Comparison of ENCODE assay signal across 9 mouse cellular contexts in the genomic region with DNA sequence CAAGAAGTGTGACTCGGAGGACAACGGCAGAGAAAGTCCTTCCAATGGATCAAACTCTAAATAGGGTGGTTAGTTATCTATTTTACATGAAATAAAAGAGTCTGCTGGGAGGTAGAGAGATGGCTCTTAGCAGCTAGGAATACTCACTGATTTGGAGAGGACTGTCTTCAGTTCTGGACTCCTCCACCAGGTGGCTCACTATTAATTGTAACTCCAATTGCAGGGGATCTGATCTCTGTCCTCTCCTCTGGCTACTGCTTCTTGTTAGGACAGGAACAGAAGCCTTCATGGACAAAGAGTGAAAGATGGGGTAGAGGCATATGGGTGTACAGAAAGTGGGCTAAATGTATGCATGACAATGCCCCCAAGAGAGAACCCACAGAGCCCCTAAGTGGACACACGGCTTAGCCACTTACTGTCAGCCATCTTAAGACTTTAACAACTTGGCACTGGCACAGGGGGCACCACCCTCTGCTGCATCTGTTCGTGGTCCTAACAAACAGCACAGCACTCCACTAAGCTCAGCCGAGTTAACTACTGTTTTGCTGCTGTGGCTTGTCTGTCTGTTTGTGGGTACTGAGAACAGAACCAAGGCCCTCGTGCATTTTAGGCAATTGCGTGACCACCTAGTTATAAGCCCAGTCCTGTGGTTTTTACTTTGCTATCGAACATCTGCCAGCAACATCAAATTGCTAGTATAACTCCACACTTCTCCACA. TPM values are rescaled to one million over a fixed set of nuclear protein-coding genes. Genes with fewer than 3 reads are reported as not detected.
DNase-seq lines count a peak whose midpoint lies in the region; ATAC-seq and TF ChIP-seq lines count a peak whose summit lies in the region.
"Had no signal": no experiment of that assay in that cellular context is flagged by ENCODE, and none has a peak within 500 bp of the region (broad histone marks: within the 10 kb centered on the region; RNA-seq: fewer than 3 reads in every experiment).

No protein-coding gene starts in this region.

- H3K9ac ChIP-seq in embryonic facial prominence, embryonic 14.5 days (ENCODE audit: low read depth, low read length) = no peak overlapping the region
- H3K9ac ChIP-seq in lung, postnatal 0 days (replicated peaks; ENCODE audit: low read depth) = no peak overlapping the region

- no peak overlapping the region for H3K27ac ChIP-seq in embryonic facial prominence, embryonic 14.5 days (replicated peaks; ENCODE audit: low read depth, low read length)
- H3K27ac ChIP-seq in lung, postnatal 0 days (ENCODE audit: low read length) = no peak overlapping the region

- H3K4me2 ChIP-seq in embryonic facial prominence, embryonic 14.5 days (ENCODE audit: low read depth, low read length) = no peak overlapping the region
- no peak overlapping the region for H3K4me2 ChIP-seq in lung, postnatal 0 days (replicated peaks; ENCODE audit: low read depth, low read length)

- no peaks in the 10 kb centered on the region for H3K9me3 ChIP-seq in embryonic facial prominence, embryonic 14.5 days (ENCODE audit: control insufficient read depth, low read length)
- H3K9me3 ChIP-seq in lung, postnatal 0 days (ENCODE audit: low read length) = no peaks in the 10 kb centered on the region

- no peaks in the 10 kb centered on the region for H3K4me1 ChIP-seq in embryonic facial prominence, embryonic 14.5 days (ENCODE audit: control insufficient read depth, insufficient read depth, low read length)
- no peaks in the 10 kb centered on the region for H3K4me1 ChIP-seq in lung, postnatal 0 days (ENCODE audit: insufficient read depth, low read depth, low read length)

- H3K27me3 ChIP-seq in embryonic facial prominence, embryonic 14.5 days (replicated peaks; ENCODE audit: control insufficient read depth, insufficient read depth, low read length) = no peaks in the 10 kb centered on the region
- H3K27me3 ChIP-seq in lung, postnatal 0 days (replicated peaks; ENCODE audit: insufficient read depth, low read length) = no peaks in the 10 kb centered on the region

- no peak overlapping the region for H3K4me3 ChIP-seq in embryonic facial prominence, embryonic 14.5 days (ENCODE audit: low read depth, low read length)
- H3K4me3 ChIP-seq in lung, postnatal 0 days (ENCODE audit: low read depth, low read length) = no peak overlapping the region

- H3K36me3 ChIP-seq in embryonic facial prominence, embryonic 14.5 days (ENCODE audit: control insufficient read depth, insufficient read depth, low read length) = no peaks in the 10 kb centered on the region
- H3K36me3 ChIP-seq in lung, postnatal 0 days (ENCODE audit: insufficient read depth, low read length) = no peaks in the 10 kb centered on the region

- TF ChIP-seq EP300 in lung, postnatal 0 days (IDR thresholded peaks at IDR 0.05) = no peak

- DNase-seq in gastrocnemius, postnatal 10 days = peak; percentile 46
- no peak for DNase-seq in gastrocnemius, adult 8-10 months (ENCODE audit: low spot score in 2 of 2)
- DNase-seq in B cell, adult 2 months = peak; percentile 84 to 85
- DNase-seq in adrenal gland, postnatal 36 days = peak; percentile 26 to 65
- DNase-seq in embryonic facial prominence, embryonic 14.5 days (ENCODE audit: low spot score) = peak; percentile 17
- peak; percentile 82 for DNase-seq in kidney, postnatal 10 days
- DNase-seq in lung, postnatal 0 days (ENCODE audit: low spot score) = peak; percentile 57
- DNase-seq in spleen, postnatal 10 days (ENCODE audit: low spot score in 2 of 2) = peak; percentile 42 to 80

- peak; percentile 70 for TF ChIP-seq CTCF in lung, postnatal 0 days (IDR thresholded peaks at IDR 0.05)

- WGBS in embryonic facial prominence, embryonic 14.5 days = 70% methylated on average over 8 of the region's 8 CpGs
- 79% methylated on average over 8 of the region's 8 CpGs for WGBS in lung, postnatal 0 days

- no peak; the same call in 1 of the 2 replicates for ATAC-seq in embryonic facial prominence, embryonic 14.5 days (ENCODE audit: low read depth)
- no peak for ATAC-seq in lung, postnatal 0 days

RNA-seq across cellular contexts. Expression of a gene that starts 3.6 kb away (rescaled TPM):
- total RNA-seq in gastrocnemius, postnatal 10 days (2021) = not detected
- total RNA-seq in gastrocnemius, adult 8-10 months (2022) = not detected
- total RNA-seq in adrenal gland, postnatal 36 days (2021) = not detected
- 0.13 and 0.22 TPM in 2 replicates for polyA plus RNA-seq in embryonic facial prominence, embryonic 14.5 days (2014; fragmentation: Nextera tagmentation; extraction: Ambion mirVana)
- polyA plus RNA-seq in lung, postnatal 0 days (2015; fragmentation: Nextera tagmentation; extraction: Ambion mirVana) = 0.06 and 0.27 TPM in 2 replicates
- total RNA-seq: layer of hippocampus, postnatal 36 days had no signal

RNA-seq across cellular contexts. Expression of a gene that starts 29.4 kb away (rescaled TPM):
- total RNA-seq in gastrocnemius, postnatal 10 days (2021) = not detected
- total RNA-seq in gastrocnemius, adult 8-10 months (2022) = under 1 TPM in 1 of 4 experiments, not detected in 3; 0.24 TPM
- under 1 TPM; 0.16 to 0.20 TPM for total RNA-seq in adrenal gland, postnatal 36 days (2021)
- polyA plus RNA-seq in embryonic facial prominence, embryonic 14.5 days (2014; fragmentation: Nextera tagmentation; extraction: Ambion mirVana) = not detected in 2 replicates
- 0.08 and 0.26 TPM in 2 replicates for polyA plus RNA-seq in lung, postnatal 0 days (2015; fragmentation: Nextera tagmentation; extraction: Ambion mirVana)
- total RNA-seq: layer of hippocampus, postnatal 36 days had no signal

Comparison
In these comparisons a context has a peak if more than half of its experiments do, and no peak if none do; other contexts are left out.
1. DNase-seq: peak in gastrocnemius, postnatal 10 days (single experiment), B cell, adult 2 months (2 of 2), adrenal gland, postnatal 36 days (2 of 2), embryonic facial prominence, embryonic 14.5 days (single experiment), kidney, postnatal 10 days (single experiment), lung, postnatal 0 days (single experiment) and spleen, postnatal 10 days (2 of 2); none in gastrocnemius, adult 8-10 months (0 of 2).